Mouse (Mus musculus): ENCODE results near the gene Slc25a22. TPM values are rescaled to one million over a fixed set of nuclear protein-coding genes. Genes with fewer than 3 reads are reported as not detected.

Slc25a22 gene
- polyA plus RNA-seq, 1 experiment from 2014 or later, result 29.1 TPM

GRCm38 (mm10) chr7:141431434-141432185, 6.1 kb downstream of the Slc25a22 start:
- DNase-seq (ENCODE audit: low spot score) (no peak), ATAC-seq (ENCODE audit: low read depth) (no peak)
- H3K9me3 ChIP-seq (ENCODE audit: control insufficient read depth, low read length), result no peaks in the 10 kb centered on the region
- no peak overlapping the region for H3K4me3 ChIP-seq (ENCODE audit: low read depth, low read length)
- H3K27me3 ChIP-seq (replicated peaks; ENCODE audit: control insufficient read depth, insufficient read depth, low read length), result no peaks in the 10 kb centered on the region
- H3K9ac ChIP-seq (ENCODE audit: low read depth, low read length), result no peak overlapping the region
- WGBS, result 92% methylated on average over 16 of the region's 19 CpGs
- no peak overlapping the region for H3K4me2 ChIP-seq (ENCODE audit: low read depth, low read length)
- peaks cover 36% of the 10 kb centered on the region for H3K36me3 ChIP-seq (ENCODE audit: control insufficient read depth, insufficient read depth, low read length)
- no peak overlapping the region for H3K27ac ChIP-seq (replicated peaks; ENCODE audit: low read depth, low read length)
- H3K4me1 ChIP-seq (ENCODE audit: control insufficient read depth, insufficient read depth, low read length), result peaks cover 21% of the 10 kb centered on the region; the same call in 1 of the 2 replicates

- Histone ChIP-seq H3K27ac (replicated peaks; ENCODE audit: low read depth, low read length) (no peak overlapping the region), H3K27me3 (replicated peaks; ENCODE audit: control insufficient read depth, insufficient read depth, low read length) (no peaks in the 10 kb centered on the region), H3K4me3 (ENCODE audit: low read depth, low read length) (no peak overlapping the region), H3K36me3 (ENCODE audit: control insufficient read depth, insufficient read depth, low read length) (peaks cover 36% of the 10 kb centered on the region), H3K9ac (ENCODE audit: low read depth, low read length) (no peak overlapping the region), H3K9me3 (ENCODE audit: control insufficient read depth, low read length) (no peaks in the 10 kb centered on the region), H3K4me2 (ENCODE audit: low read depth, low read length) (no peak overlapping the region), H3K4me1 (ENCODE audit: control insufficient read depth, insufficient read depth, low read length) (peaks cover 14% of the 10 kb centered on the region; the same call in 1 of the 2 replicates)
- ATAC-seq (ENCODE audit: low read depth) (no peak), DNase-seq (ENCODE audit: low spot score) (no peak)
- 97% methylated on average over 9 of the region's 9 CpGs for WGBS
Measured at GRCm38 (mm10) chr7:141430585-141431240, 7.0 kb downstream of the Slc25a22 start.

GRCm38 (mm10) chr7:141429840-141430584, 7.7 kb downstream of the Slc25a22 start:
- Histone ChIP-seq H3K4me1 (ENCODE audit: control insufficient read depth, insufficient read depth, low read length) (peaks cover 10% of the 10 kb centered on the region; the same call in 1 of the 2 replicates), H3K27ac (replicated peaks; ENCODE audit: low read depth, low read length) (no peak overlapping the region), H3K4me2 (ENCODE audit: low read depth, low read length) (no peak overlapping the region), H3K27me3 (replicated peaks; ENCODE audit: control insufficient read depth, insufficient read depth, low read length) (no peaks in the 10 kb centered on the region), H3K4me3 (ENCODE audit: low read depth, low read length) (no peak overlapping the region), H3K36me3 (ENCODE audit: control insufficient read depth, insufficient read depth, low read length) (peaks cover 36% of the 10 kb centered on the region), H3K9ac (ENCODE audit: low read depth, low read length) (no peak overlapping the region), H3K9me3 (ENCODE audit: control insufficient read depth, low read length) (no peaks in the 10 kb centered on the region)
- ATAC-seq (ENCODE audit: low read depth) (no peak), DNase-seq (ENCODE audit: low spot score) (no peak)
- 64% methylated on average over 9 of the region's 9 CpGs for WGBS

- WGBS, result 2% methylated on average over 19 of the region's 19 CpGs
- no peak within 1 kb of the TSS; the same call in 1 of the 2 replicates for H3K9ac ChIP-seq (ENCODE audit: low read depth, low read length)
- H3K4me2 ChIP-seq (ENCODE audit: low read depth, low read length), result peak within 1 kb of the TSS; percentile 47
- H3K36me3 ChIP-seq (ENCODE audit: control insufficient read depth, insufficient read depth, low read length), result peaks cover 36% of the 10 kb centered on the region
- ATAC-seq (ENCODE audit: low read depth) (peak; percentile 81), DNase-seq (ENCODE audit: low spot score) (peak; percentile 79)
- no peaks in the 10 kb centered on the region for H3K9me3 ChIP-seq (ENCODE audit: control insufficient read depth, low read length)
- H3K4me3 ChIP-seq (ENCODE audit: low read depth, low read length), result peak within 1 kb of the TSS; percentile 27
- no peak within 1 kb of the TSS; the same call in 1 of the 2 replicates for H3K27ac ChIP-seq (replicated peaks; ENCODE audit: low read depth, low read length)
- H3K4me1 ChIP-seq (ENCODE audit: control insufficient read depth, insufficient read depth, low read length), result peaks cover 9% of the 10 kb centered on the region; the same call in 1 of the 2 replicates
- no peaks in the 10 kb centered on the region for H3K27me3 ChIP-seq (replicated peaks; ENCODE audit: control insufficient read depth, insufficient read depth, low read length)
Measured at GRCm38 (mm10) chr7:141429310-141429709, 8.4 kb downstream of the Slc25a22 start, which contains the start of gene Cend1. Cend1 (minus strand) TSS chr7:141429491.

GRCm38 (mm10) chr7:141428701-141429100, 9.0 kb downstream of the Slc25a22 start:
- Histone ChIP-seq H3K4me1 (ENCODE audit: control insufficient read depth, insufficient read depth, low read length) (peaks cover 4% of the 10 kb centered on the region; the same call in 1 of the 2 replicates), H3K9me3 (ENCODE audit: control insufficient read depth, low read length) (no peaks in the 10 kb centered on the region), H3K9ac (ENCODE audit: low read depth, low read length) (no peak overlapping the region; the same call in 1 of the 2 replicates), H3K36me3 (ENCODE audit: control insufficient read depth, insufficient read depth, low read length) (peaks cover 35% of the 10 kb centered on the region), H3K27ac (replicated peaks; ENCODE audit: low read depth, low read length) (no peak overlapping the region), H3K4me3 (ENCODE audit: low read depth, low read length) (peak overlapping the region; percentile 27), H3K4me2 (ENCODE audit: low read depth, low read length) (peak overlapping the region; percentile 47; the same call in 1 of the 2 replicates), H3K27me3 (replicated peaks; ENCODE audit: control insufficient read depth, insufficient read depth, low read length) (no peaks in the 10 kb centered on the region)
- 57% methylated on average over 5 of the region's 5 CpGs for WGBS
- DNase-seq (ENCODE audit: low spot score) (no peak), ATAC-seq (ENCODE audit: low read depth) (no peak)

- Histone ChIP-seq H3K4me3 (ENCODE audit: low read depth, low read length) (no peak overlapping the region), H3K27ac (replicated peaks; ENCODE audit: low read depth, low read length) (no peak overlapping the region), H3K36me3 (ENCODE audit: control insufficient read depth, insufficient read depth, low read length) (peaks cover 20% of the 10 kb centered on the region), H3K4me2 (ENCODE audit: low read depth, low read length) (no peak overlapping the region), H3K9ac (ENCODE audit: low read depth, low read length) (no peak overlapping the region), H3K27me3 (replicated peaks; ENCODE audit: control insufficient read depth, insufficient read depth, low read length) (no peaks in the 10 kb centered on the region), H3K4me1 (ENCODE audit: control insufficient read depth, insufficient read depth, low read length) (peaks cover 4% of the 10 kb centered on the region; the same call in 1 of the 2 replicates), H3K9me3 (ENCODE audit: control insufficient read depth, low read length) (no peaks in the 10 kb centered on the region)
- ATAC-seq (ENCODE audit: low read depth) (no peak), DNase-seq (ENCODE audit: low spot score) (no peak)
- WGBS, result 78% methylated on average over 12 of the region's 12 CpGs
Measured at GRCm38 (mm10) chr7:141426948-141427730, 10.6 kb downstream of the Slc25a22 start.

GRCm38 (mm10) chr7:141423811-141424210, 13.9 kb downstream of the Slc25a22 start:
- H3K27me3 ChIP-seq (replicated peaks; ENCODE audit: control insufficient read depth, insufficient read depth, low read length), result no peaks in the 10 kb centered on the region
- H3K4me1 ChIP-seq (ENCODE audit: control insufficient read depth, insufficient read depth, low read length), result no peaks in the 10 kb centered on the region
- no peak overlapping the region for H3K9ac ChIP-seq (ENCODE audit: low read depth, low read length)
- no peaks in the 10 kb centered on the region for H3K36me3 ChIP-seq (ENCODE audit: control insufficient read depth, insufficient read depth, low read length)
- no peak overlapping the region for H3K4me2 ChIP-seq (ENCODE audit: low read depth, low read length)
- H3K4me3 ChIP-seq (ENCODE audit: low read depth, low read length), result no peak overlapping the region
- H3K9me3 ChIP-seq (ENCODE audit: control insufficient read depth, low read length), result no peaks in the 10 kb centered on the region
- DNase-seq (ENCODE audit: low spot score) (no peak), ATAC-seq (ENCODE audit: low read depth) (no peak)
- H3K27ac ChIP-seq (replicated peaks; ENCODE audit: low read depth, low read length), result no peak overlapping the region
- 60% methylated on average over 4 of the region's 4 CpGs for WGBS

Data from embryonic facial prominence, embryonic 14.5 days (tissue).